Mouse (Mus musculus) stomach, embryonic 16.5 days (tissue): Measurements from ENCODE around the gene Tbx22. TPM values are rescaled to one million over a fixed set of nuclear protein-coding genes. Genes with fewer than 3 reads are reported as not detected.

Source experiments
- ATAC-seq: fragments of 200-750 bp; cut with Nextera tagmentation; 2 replicates; pipeline ENCODE4 v1.8.0; 2017; ENCODE audit warnings: moderate number of reproducible peaks, moderate TSS enrichment; ENCODE audit not compliant: insufficient read depth, low FRiP score
- H3K27ac ChIP-seq: fragments of 300-500 bp; sonication (generic); 2 replicates; pipeline ENCODE4 v1.5.1; 2014; ENCODE audit warnings: low read length
- H3K27me3 ChIP-seq: fragments of 300-500 bp; sonication (generic); 2 replicates; pipeline ENCODE4 v1.6.1; 2014; ENCODE audit warnings: low read length, control low read depth, mixed read lengths; ENCODE audit not compliant: control insufficient read depth, insufficient read depth
- H3K36me3 ChIP-seq: fragments of 300-500 bp; sonication (generic); 2 replicates; pipeline ENCODE4 v1.6.1; 2014; ENCODE audit warnings: low read length; ENCODE audit not compliant: control insufficient read depth, insufficient read depth
- H3K4me1 ChIP-seq: fragments of 300-500 bp; sonication (generic); 2 replicates; pipeline ENCODE4 v1.6.1; 2014; ENCODE audit warnings: low read length, control low read depth, mixed read lengths; ENCODE audit not compliant: control insufficient read depth, insufficient read depth
- H3K4me2 ChIP-seq: fragments of 300-500 bp; sonication (generic); 2 replicates; pipeline ENCODE4 v1.6.1; 2014; ENCODE audit warnings: low read depth, low read length, mixed read lengths
- H3K4me3 ChIP-seq: fragments of 300-500 bp; sonication (generic); replicated peaks from 2 replicates; pipeline ENCODE4 v1.5.1; 2014; ENCODE audit warnings: mild to moderate bottlenecking, low read length
- H3K9ac ChIP-seq: fragments of 300-500 bp; sonication (generic); 2 replicates; pipeline ENCODE4 v1.6.1; 2014; ENCODE audit warnings: low read length
- H3K9me3 ChIP-seq: fragments of 300-500 bp; sonication (generic); replicated peaks from 2 replicates; pipeline ENCODE4 v1.6.1; 2016; ENCODE audit warnings: low read length, control low read depth; ENCODE audit not compliant: control insufficient read depth
- WGBS: fragments of 180-500 bp; shearing (Covaris S2); extraction: QIAGEN DNeasy Blood & Tissue Kit; methylation state at CpG from one replicate; pipeline ENCODE4 v1.1.7; 2014; 5-methylcytosine and 5-hydroxymethylcytosine counted together
- polyA plus RNA-seq: library from polyadenylated mRNA; unstranded; fragments of >200 nt; fragmentation: Nextera tagmentation; extraction: Ambion mirVana; gene quantifications from 2 replicates; pipeline ENCODE4 v1.2.1, GENCODE M21; 2015

The Tbx22 gene
- not detected in 2 replicates for polyA plus RNA-seq

- Histone ChIP-seq H3K27me3 (no peaks in the 10 kb centered on the region), H3K9me3 (no peaks in the 10 kb centered on the region), H3K4me2 (no peak within 1 kb of the TSS), H3K4me3 (no peak within 1 kb of the TSS), H3K36me3 (no peaks in the 10 kb centered on the region), H3K9ac (no peak within 1 kb of the TSS), H3K4me1 (no peaks in the 10 kb centered on the region), H3K27ac (no peak within 1 kb of the TSS)
- 63% methylated on average over 2 of the region's 2 CpGs for WGBS
- ATAC-seq: no peak
Measured at GRCm38 (mm10) chrX:107667664-107668063, at the start of gene Tbx22. Gene Tbx22 (plus strand): TSS chrX:107667964.

DNA sequence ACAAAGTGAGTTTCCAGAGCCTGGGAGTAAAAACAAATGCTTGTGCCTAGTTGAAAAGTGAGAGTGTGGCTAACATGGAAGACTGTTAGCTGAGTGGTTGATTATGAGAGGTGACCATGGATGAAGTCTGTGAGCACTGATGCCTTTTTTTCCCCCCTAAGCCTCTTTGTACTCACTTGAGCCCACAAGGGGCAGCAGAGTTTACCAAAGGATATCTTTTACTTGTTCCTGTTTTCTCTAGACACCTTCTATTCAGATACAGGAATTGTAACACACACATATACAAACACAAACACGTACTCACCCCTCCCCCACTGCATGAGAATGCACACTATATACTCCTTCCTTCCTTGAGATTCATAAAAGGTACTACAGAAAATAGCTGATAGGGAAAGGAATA lies 913 bp downstream of the Tbx22 start:
- WGBS: 16% methylated on average over 1 of the region's 1 CpGs
- no peak for ATAC-seq
- Histone ChIP-seq H3K4me2 (no peak overlapping the region), H3K4me3 (no peak overlapping the region), H3K9me3 (no peaks in the 10 kb centered on the region), H3K4me1 (no peaks in the 10 kb centered on the region), H3K27me3 (no peaks in the 10 kb centered on the region), H3K9ac (no peak overlapping the region), H3K27ac (no peak overlapping the region), H3K36me3 (no peaks in the 10 kb centered on the region)

DNA sequence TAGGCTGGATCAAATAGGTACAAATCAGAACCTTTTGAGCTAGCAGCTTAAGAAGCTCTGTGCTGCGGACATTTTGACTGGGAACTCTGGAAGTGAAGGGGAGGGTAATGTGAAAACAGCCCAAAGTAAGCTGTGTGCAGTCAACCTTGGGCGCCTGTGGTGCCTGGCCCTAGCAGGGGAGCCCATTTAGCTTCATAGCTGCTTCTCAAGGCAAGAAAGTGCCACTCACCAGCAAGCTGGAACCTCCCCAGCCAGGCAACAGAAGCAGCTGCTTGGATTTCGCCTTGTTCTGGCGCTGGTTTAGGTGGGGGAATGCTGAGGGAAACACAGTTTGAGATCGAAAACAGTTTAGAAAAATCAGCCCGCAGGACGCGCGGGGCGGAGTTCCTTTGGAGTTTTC lies 11.4 kb downstream of the Tbx22 start:
- no peaks in the 10 kb centered on the region for H3K9me3 ChIP-seq
- no peaks in the 10 kb centered on the region for H3K4me1 ChIP-seq
- peak overlapping the region; percentile 48 for H3K9ac ChIP-seq
- H3K4me3 ChIP-seq: peak overlapping the region; percentile 36
- H3K36me3 ChIP-seq: no peaks in the 10 kb centered on the region
- ATAC-seq: no peak
- 15% methylated on average over 10 of the region's 10 CpGs for WGBS
- no peak overlapping the region for H3K27ac ChIP-seq
- H3K27me3 ChIP-seq: peaks cover 19% of the 10 kb centered on the region
- peak overlapping the region; percentile 51 for H3K4me2 ChIP-seq

- ATAC-seq: no peak
- Histone ChIP-seq H3K27me3 (no peaks in the 10 kb centered on the region), H3K9me3 (no peaks in the 10 kb centered on the region), H3K4me1 (no peaks in the 10 kb centered on the region), H3K36me3 (no peaks in the 10 kb centered on the region), H3K9ac (no peak overlapping the region), H3K4me2 (no peak overlapping the region), H3K4me3 (no peak overlapping the region), H3K27ac (no peak overlapping the region)
- 76% methylated on average over 1 of the region's 1 CpGs for WGBS
Measured at GRCm38 (mm10) chrX:107708584-107708983, 40.8 kb downstream of the Tbx22 start.

DNA sequence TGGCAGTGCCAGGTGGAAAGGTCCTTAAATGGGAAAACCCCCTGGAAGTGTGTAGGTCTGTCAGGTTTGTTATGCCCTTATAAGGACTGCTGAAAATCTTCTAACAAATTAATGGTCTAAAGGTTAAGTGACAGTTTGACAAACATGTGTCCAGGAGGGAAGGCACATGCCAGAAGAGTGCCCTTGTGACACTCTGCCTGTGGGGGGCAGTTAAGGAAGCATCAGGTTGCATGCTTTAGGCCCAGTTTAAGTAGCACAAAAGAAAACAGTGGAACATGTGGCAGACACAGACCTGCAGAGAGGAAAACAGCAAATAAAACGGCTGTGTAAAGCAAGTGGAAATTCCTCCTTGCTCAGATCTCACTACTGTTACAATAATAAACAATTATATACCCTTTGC lies 55.8 kb downstream of the Tbx22 start:
- no peak for ATAC-seq
- H3K27me3 ChIP-seq: no peaks in the 10 kb centered on the region
- no peaks in the 10 kb centered on the region for H3K9me3 ChIP-seq
- no peak overlapping the region for H3K27ac ChIP-seq
- H3K4me3 ChIP-seq: no peak overlapping the region
- WGBS: 13% methylated on average over 1 of the region's 1 CpGs
- H3K4me2 ChIP-seq: no peak overlapping the region
- H3K4me1 ChIP-seq: no peaks in the 10 kb centered on the region
- H3K36me3 ChIP-seq: no peaks in the 10 kb centered on the region
- no peak overlapping the region for H3K9ac ChIP-seq

Other genes with a start within 250 kb of the Tbx22 start
- gene Tent5d, start 124.6 kb downstream of the Tbx22 start, polyA plus RNA-seq: not detected in 2 replicates
- gene 2610002M06Rik, start 148.4 kb downstream of the Tbx22 start, polyA plus RNA-seq: 12.2 and 14.7 TPM in 2 replicates